14 mouse cellular contexts compared by ENCODE assay signal in the genomic region with DNA sequence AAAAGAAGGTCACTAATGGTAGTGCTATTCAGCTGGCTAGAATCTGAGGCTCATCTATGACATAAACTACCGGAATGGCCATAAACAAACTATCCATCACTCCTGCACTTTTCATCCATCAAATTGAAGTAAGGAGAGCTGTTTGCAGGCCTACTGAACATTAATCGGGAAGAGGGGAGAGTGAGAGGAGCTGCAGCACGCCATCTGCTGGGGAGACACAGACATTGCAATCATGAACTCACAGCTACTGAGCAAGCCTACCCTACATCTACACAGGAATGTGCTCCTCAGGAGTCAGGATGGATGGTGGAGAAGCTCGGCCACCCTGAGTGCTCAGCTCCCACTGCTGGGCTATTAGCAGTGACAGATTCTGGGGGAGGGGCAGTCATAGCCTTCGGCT.
DNase-seq lines count a peak whose midpoint lies in the region; ATAC-seq and TF ChIP-seq lines count a peak whose summit lies in the region.
"Had no signal": no experiment of that assay in that cellular context is flagged by ENCODE, and none has a peak within 500 bp of the region (broad histone marks: within the 10 kb centered on the region; RNA-seq: fewer than 3 reads in every experiment).

No protein-coding gene starts in this region.

- no peak overlapping the region for H3K9ac ChIP-seq in neural tube, embryonic 15.5 days (replicated peaks)
- H3K9ac ChIP-seq: hindbrain, embryonic 14.5 days; stomach, embryonic 15.5 days had no signal

- no peak overlapping the region for H3K4me2 ChIP-seq in neural tube, embryonic 15.5 days
- H3K4me2 ChIP-seq: hindbrain, embryonic 14.5 days; stomach, embryonic 15.5 days had no signal

- H3K4me1 ChIP-seq in bone marrow, adult 2 months (ENCODE audit: control insufficient read depth, insufficient read depth, low read length): no peaks in the 10 kb centered on the region
- peaks cover 14% of the 10 kb centered on the region for H3K4me1 ChIP-seq in neural tube, embryonic 15.5 days
- H3K4me1 ChIP-seq: stomach, embryonic 15.5 days had no signal

- H3K27ac ChIP-seq in bone marrow, adult 2 months (ENCODE audit: control insufficient read depth, insufficient read depth, low read depth, low read length, poor library complexity): no peak overlapping the region
- H3K27ac ChIP-seq in neural tube, embryonic 15.5 days (replicated peaks): no peak overlapping the region
- H3K27ac ChIP-seq: hindbrain, embryonic 14.5 days; stomach, embryonic 15.5 days had no signal

- ATAC-seq in neural tube, embryonic 15.5 days (ENCODE audit: low FRiP score): no peak

- 58% methylated on average over 5 of the region's 5 CpGs for WGBS in bone marrow, adult 2 months
- WGBS in neural tube, embryonic 15.5 days: 67% methylated on average over 5 of the region's 5 CpGs

- no peaks in the 10 kb centered on the region for H3K36me3 ChIP-seq in neural tube, embryonic 15.5 days
- H3K36me3 ChIP-seq: stomach, embryonic 15.5 days had no signal

- TF ChIP-seq POLR2A in bone marrow, adult 2 months (IDR thresholded peaks at IDR 0.05; ENCODE audit: borderline replicate concordance, control insufficient read depth, low read depth, low read length): no peak

- no peaks in the 10 kb centered on the region for H3K9me3 ChIP-seq in neural tube, embryonic 15.5 days (replicated peaks)
- H3K9me3 ChIP-seq: stomach, embryonic 15.5 days had no signal

- DNase-seq in cerebellum, postnatal 14 days: peak; percentile 35 to 38
- no peak for DNase-seq in cerebellum, adult 11-12 months
- peak; percentile 23 to 27 for DNase-seq in layer of hippocampus, postnatal 10 days (ENCODE audit: low spot score in 2 of 2)
- no peak for DNase-seq in layer of hippocampus, adult 9-11 months
- DNase-seq in 416B (ENCODE audit: low read depth): peak; percentile 11
- DNase-seq in heart, adult 9 months (ENCODE audit: low spot score in 2 of 2): no peak
- DNase-seq: cerebellum, adult 9-11 months; kidney, postnatal 25 days; lung, postnatal 36 days; right cerebral cortex, adult 18-20 months had no signal

- no peaks in the 10 kb centered on the region for H3K27me3 ChIP-seq in neural tube, embryonic 15.5 days (replicated peaks)
- H3K27me3 ChIP-seq: stomach, embryonic 15.5 days had no signal

- peak; percentile 27; the same call in 1 of the 2 replicates for TF ChIP-seq CTCF in bone marrow, adult 2 months (IDR thresholded peaks at IDR 0.05; ENCODE audit: control insufficient read depth, insufficient read depth, low read length)

- no peak overlapping the region for H3K4me3 ChIP-seq in bone marrow, adult 2 months (replicated peaks; ENCODE audit: control insufficient read depth, low read depth, low read length)
- no peak overlapping the region for H3K4me3 ChIP-seq in neural tube, embryonic 15.5 days (replicated peaks)
- H3K4me3 ChIP-seq: stomach, embryonic 15.5 days had no signal

Comparison
In these comparisons a context has a peak if more than half of its experiments do, and no peak if none do; other contexts are left out.
1. DNase-seq: peak in cerebellum, postnatal 14 days (2 of 2), layer of hippocampus, postnatal 10 days (2 of 2) and 416B (single experiment); none in cerebellum, adult 11-12 months (single experiment), layer of hippocampus, adult 9-11 months (single experiment) and heart, adult 9 months (0 of 2).